Mouse (Mus musculus) A20 (cell line): Measurements from ENCODE around the gene Arl6ip4.

Experiments used
- DNase-seq: peaks from one replicate; pipeline ENCODE4 v3.0.0-alpha.2; 2011; ENCODE audit warnings: low read depth, low spot score

The Arl6ip4 gene

GRCm38 (mm10) chr5:124150895-124151294, 35.0 kb downstream of the Arl6ip4 start:
- no peak for DNase-seq

DNA sequence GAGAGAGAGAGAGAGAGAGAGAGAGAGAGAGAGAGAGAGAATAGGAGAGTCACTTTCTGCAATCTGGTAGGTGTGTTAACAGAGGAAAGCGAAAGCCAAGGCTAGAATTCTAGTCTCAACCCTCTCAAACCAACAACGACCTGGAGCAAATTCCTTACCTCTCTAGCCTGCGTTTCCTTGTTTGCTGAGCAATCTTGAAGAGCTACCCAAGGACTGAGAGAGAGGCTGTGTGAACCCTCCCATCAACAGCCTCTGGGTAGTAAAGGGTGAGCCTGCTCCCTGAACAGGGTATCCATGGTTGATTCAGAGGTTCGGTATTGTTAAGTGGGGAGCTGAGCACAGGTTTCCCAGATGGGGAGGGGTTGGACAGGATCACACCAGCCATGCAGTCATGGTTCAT, 36.8 kb downstream of the Arl6ip4 start:
- no peak for DNase-seq

GRCm38 (mm10) chr5:124155943-124156342, 40.1 kb downstream of the Arl6ip4 start:
- DNase-seq, result no peak

DNA sequence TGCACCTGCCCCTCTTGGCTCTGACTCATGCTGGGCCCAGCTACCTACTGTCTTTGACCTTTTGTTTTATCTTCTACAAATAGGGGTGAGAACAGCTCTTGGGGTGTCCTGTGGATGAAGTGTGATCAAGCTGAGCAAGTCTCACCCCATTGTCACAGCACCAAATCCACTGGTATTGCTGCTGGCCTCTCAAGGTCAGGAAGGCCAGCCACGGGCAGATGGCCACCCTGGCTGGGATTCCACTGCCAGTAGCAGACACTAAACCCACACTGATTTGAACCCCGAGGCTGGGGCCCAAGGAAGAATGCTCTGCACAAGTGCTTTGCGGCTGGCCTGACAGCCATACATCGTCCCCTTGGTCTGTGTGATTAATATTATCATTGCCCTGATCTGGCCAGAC, 42.4 kb downstream of the Arl6ip4 start:
- DNase-seq, result no peak

DNA sequence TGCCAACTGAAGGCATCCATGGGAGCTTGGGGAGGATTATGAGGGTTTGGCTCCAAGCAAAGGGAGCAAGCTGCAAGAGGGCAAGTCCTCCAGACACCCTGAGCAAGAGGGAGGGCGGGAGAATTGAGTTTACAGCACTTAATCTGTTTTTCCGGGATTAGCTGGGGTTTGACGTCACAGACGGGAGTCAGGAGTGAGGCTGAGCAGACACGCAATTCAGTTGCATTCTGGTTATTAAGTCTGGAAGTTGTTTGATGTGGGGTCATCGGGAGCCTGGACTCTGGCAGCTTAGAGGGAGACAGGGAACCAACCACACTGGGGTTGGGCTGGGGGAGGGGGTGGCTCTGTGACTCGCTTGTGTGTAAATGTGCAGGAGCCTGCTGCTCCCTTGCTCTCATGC, 43.6 kb downstream of the Arl6ip4 start:
- no peak for DNase-seq

- no peak for DNase-seq
Observed at GRCm38 (mm10) chr5:124161831-124162230, 45.9 kb downstream of the Arl6ip4 start.

DNA sequence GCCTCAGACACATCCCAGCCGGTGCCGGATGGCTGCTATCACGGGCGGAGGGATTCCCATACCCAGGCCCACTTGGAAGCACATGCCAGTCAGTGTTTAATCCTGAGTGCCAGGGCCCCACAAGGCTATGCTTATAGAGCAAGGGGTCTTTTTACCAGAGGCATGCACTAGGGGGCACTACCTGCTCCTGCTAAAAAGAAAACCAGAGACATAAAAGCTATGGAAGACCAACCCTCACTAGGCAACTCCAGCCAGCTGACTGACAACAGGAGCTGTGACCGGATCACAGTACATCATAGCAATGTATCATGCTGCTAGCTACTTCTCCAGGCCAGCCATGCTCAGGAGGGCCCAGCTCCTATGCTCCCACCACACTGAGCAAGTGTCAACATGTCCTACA, 46.7 kb downstream of the Arl6ip4 start:
- DNase-seq, result peak; percentile 60

GRCm38 (mm10) chr5:124163445-124163844, 47.6 kb downstream of the Arl6ip4 start:
- DNase-seq, result no peak

DNA sequence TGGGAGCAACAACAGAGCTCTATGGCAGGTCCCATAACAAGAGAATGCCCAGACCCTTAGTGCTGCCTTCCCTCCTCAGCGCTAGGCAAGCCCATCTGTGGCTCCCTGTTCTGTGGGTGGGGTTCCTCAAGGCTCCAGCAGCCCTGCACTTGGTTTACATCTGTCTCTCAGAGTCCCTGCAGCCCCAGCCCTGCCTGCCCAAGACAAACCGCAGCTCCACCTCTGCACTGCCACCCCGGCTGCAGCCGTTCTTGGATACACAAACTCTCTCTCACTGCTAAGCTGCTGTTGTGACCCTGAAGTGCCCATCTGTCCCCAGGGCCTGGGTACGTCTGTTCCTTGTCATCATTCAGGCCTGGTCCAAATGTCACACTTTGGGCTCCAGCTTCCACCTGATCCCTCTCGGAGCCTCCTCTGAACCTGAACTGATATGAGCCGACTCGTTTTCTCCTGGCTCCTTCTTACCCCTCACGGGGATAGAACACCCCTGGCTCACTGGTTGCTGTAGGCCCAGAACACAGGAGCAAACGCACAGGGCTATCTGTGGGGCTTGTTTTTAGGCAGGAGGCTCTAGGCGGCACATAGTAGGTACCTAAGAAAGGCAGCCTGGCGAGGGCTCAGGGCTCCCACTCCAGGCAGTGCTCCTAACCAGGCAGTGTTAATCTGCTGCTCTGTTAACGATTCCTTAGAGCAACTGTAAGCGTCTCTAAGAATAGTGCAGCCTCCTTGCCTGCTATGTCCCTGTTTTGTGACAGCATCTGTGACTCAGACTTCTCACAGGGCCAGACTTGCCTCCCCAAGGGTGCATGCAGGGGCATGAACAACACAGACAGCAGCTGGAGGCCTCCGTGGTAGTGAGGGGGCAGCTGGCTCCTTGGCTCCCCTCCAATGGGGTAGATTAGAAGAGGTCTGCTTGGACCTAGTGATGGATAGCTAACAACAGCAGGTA, 50.0 kb downstream of the Arl6ip4 start:
- no peak for DNase-seq

- no peak for DNase-seq
Observed at GRCm38 (mm10) chr5:124166741-124167140, 50.9 kb downstream of the Arl6ip4 start.

DNA sequence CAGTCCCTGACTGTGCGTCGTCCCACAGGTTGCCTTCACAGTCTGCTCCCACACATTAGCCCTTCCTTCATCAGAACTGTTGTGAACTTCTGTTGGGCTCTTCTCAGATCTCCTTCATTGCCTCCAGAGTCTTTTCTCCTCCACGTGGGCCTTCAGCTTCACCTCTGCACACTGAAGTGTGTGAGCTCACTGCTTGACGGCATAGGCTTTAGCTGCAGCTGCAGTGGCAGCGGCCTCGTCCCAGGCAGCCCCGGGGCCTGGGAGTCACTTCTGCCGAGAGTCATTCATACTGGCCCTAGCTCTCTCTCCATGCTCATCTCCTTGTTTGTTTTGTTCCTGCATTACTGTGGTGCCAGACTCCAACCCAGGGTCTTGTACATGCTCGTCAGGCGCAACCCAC, 51.7 kb downstream of the Arl6ip4 start:
- DNase-seq, result no peak
